Mouse (Mus musculus): ENCODE results near the gene Jak3. TPM values are rescaled to one million over a fixed set of nuclear protein-coding genes. Genes with fewer than 3 reads are reported as not detected.

The Jak3 gene
- polyA plus RNA-seq, 1 experiment = 62.6 TPM

GRCm38 (mm10) chr8:71639318-71639717, 36.8 kb upstream of the Jak3 start:
- Histone ChIP-seq H3K36me3 (ENCODE audit: control insufficient read depth, insufficient read depth, low read length) (no peaks in the 10 kb centered on the region), H3K27ac (ENCODE audit: insufficient read depth, low read length) (no peak overlapping the region), H3K27me3 (ENCODE audit: control insufficient read depth, insufficient read depth, low read length) (no peaks in the 10 kb centered on the region), H3K4me1 (ENCODE audit: control insufficient read depth, insufficient read depth, insufficient read length) (peaks cover 4% of the 10 kb centered on the region; the same call in 1 of the 2 replicates), H3K4me3 (ENCODE audit: extremely low read depth, insufficient read depth, insufficient read length) (no peak overlapping the region)
- WGBS = 91% methylated on average over 4 of the region's 4 CpGs
- no peak for DNase-seq (ENCODE audit: low read depth in 1 of 2, low spot score in 2 of 2)
- TF ChIP-seq CTCF (IDR thresholded peaks at IDR 0.05; ENCODE audit: extremely low read depth, insufficient read depth, insufficient read length, insufficient replicate concordance) (no peak), POLR2A (IDR thresholded peaks at IDR 0.05; ENCODE audit: low read depth, low read length) (no peak)

DNA sequence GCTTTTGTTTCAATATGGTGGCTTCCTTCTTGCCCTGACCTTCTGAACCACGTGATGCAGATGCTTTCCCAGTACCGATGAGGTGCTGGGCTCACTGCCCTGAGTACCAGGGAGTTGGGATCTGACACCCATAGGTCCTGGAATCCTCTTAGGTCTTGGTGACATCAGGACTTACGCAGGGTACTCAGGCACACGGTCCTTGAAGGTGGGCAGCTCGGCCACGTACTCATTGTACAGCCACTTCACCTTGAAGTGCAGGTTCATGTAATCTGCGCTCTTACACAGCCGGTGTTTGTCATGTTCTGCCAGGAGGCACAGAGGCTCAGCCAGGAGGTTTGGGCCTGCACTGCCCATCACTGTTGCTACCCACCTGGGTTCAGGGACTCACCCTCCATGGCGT, 30.6 kb upstream of the Jak3 start:
- Histone ChIP-seq H3K36me3 (ENCODE audit: control insufficient read depth, insufficient read depth, low read length) (no peaks in the 10 kb centered on the region), H3K27ac (ENCODE audit: insufficient read depth, low read length) (no peak overlapping the region), H3K4me1 (ENCODE audit: control insufficient read depth, insufficient read depth, insufficient read length) (no peaks in the 10 kb centered on the region), H3K4me3 (ENCODE audit: extremely low read depth, insufficient read depth, insufficient read length) (no peak overlapping the region), H3K27me3 (ENCODE audit: control insufficient read depth, insufficient read depth, low read length) (no peaks in the 10 kb centered on the region)
- TF ChIP-seq POLR2A (IDR thresholded peaks at IDR 0.05; ENCODE audit: low read depth, low read length) (no peak), CTCF (IDR thresholded peaks at IDR 0.05; ENCODE audit: extremely low read depth, insufficient read depth, insufficient read length, insufficient replicate concordance) (no peak)
- 83% methylated on average over 9 of the region's 9 CpGs for WGBS
- no peak for DNase-seq (ENCODE audit: low read depth in 1 of 2, low spot score in 2 of 2)

DNA sequence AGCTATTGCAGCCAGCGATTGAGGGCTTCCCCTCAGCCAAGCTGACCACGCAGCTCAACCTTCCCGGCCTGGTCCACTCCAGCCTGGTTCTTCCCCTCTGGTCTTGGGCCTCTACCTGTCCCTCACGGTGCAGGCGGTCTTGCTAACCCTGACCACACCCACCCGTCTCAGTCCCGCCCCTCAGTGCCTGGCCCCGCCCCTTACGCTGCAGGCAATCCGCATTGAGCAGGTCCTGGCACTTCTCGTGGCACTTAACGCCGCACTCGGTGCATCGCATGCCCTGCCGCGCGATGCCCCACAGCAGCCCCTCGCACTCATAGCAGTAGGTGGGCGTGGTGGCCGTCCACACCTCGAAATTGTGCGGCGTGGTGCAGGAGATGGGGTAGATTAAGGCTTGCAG, 21.5 kb upstream of the Jak3 start:
- Histone ChIP-seq H3K27ac (ENCODE audit: insufficient read depth, low read length) (no peak overlapping the region), H3K27me3 (ENCODE audit: control insufficient read depth, insufficient read depth, low read length) (no peaks in the 10 kb centered on the region), H3K4me3 (ENCODE audit: extremely low read depth, insufficient read depth, insufficient read length) (no peak overlapping the region), H3K36me3 (ENCODE audit: control insufficient read depth, insufficient read depth, low read length) (no peaks in the 10 kb centered on the region), H3K4me1 (ENCODE audit: control insufficient read depth, insufficient read depth, insufficient read length) (peaks cover 2% of the 10 kb centered on the region; the same call in 1 of the 2 replicates)
- no peak for DNase-seq (ENCODE audit: low read depth in 1 of 2, low spot score in 2 of 2)
- no peak for TF ChIP-seq POLR2A (IDR thresholded peaks at IDR 0.05; ENCODE audit: low read depth, low read length)
- no peak for TF ChIP-seq CTCF (IDR thresholded peaks at IDR 0.05; ENCODE audit: extremely low read depth, insufficient read depth, insufficient read length, insufficient replicate concordance)
- 6% methylated on average over 24 of the region's 24 CpGs for WGBS

- Histone ChIP-seq H3K27ac (ENCODE audit: insufficient read depth, low read length) (no peak overlapping the region), H3K4me3 (ENCODE audit: extremely low read depth, insufficient read depth, insufficient read length) (no peak overlapping the region), H3K36me3 (ENCODE audit: control insufficient read depth, insufficient read depth, low read length) (no peaks in the 10 kb centered on the region), H3K4me1 (ENCODE audit: control insufficient read depth, insufficient read depth, insufficient read length) (peaks cover 4% of the 10 kb centered on the region; the same call in 1 of the 2 replicates), H3K27me3 (ENCODE audit: control insufficient read depth, insufficient read depth, low read length) (no peaks in the 10 kb centered on the region)
- 19% methylated on average over 9 of the region's 9 CpGs for WGBS
- DNase-seq (ENCODE audit: low read depth in 1 of 2, low spot score in 2 of 2) = no peak
- TF ChIP-seq POLR2A (IDR thresholded peaks at IDR 0.05; ENCODE audit: low read depth, low read length) (no peak), CTCF (IDR thresholded peaks at IDR 0.05; ENCODE audit: extremely low read depth, insufficient read depth, insufficient read length, insufficient replicate concordance) (no peak)
Observed at GRCm38 (mm10) chr8:71657816-71658215, 18.3 kb upstream of the Jak3 start.

- Histone ChIP-seq H3K36me3 (ENCODE audit: control insufficient read depth, insufficient read depth, low read length) (no peaks in the 10 kb centered on the region), H3K4me3 (ENCODE audit: extremely low read depth, insufficient read depth, insufficient read length) (no peak overlapping the region), H3K4me1 (ENCODE audit: control insufficient read depth, insufficient read depth, insufficient read length) (peaks cover 4% of the 10 kb centered on the region; the same call in 1 of the 2 replicates), H3K27ac (ENCODE audit: insufficient read depth, low read length) (no peak overlapping the region), H3K27me3 (ENCODE audit: control insufficient read depth, insufficient read depth, low read length) (no peaks in the 10 kb centered on the region)
- DNase-seq (ENCODE audit: low read depth in 1 of 2, low spot score in 2 of 2) = no peak
- 31% methylated on average over 17 of the region's 17 CpGs for WGBS
- no peak for TF ChIP-seq CTCF (IDR thresholded peaks at IDR 0.05; ENCODE audit: extremely low read depth, insufficient read depth, insufficient read length, insufficient replicate concordance)
- no peak for TF ChIP-seq POLR2A (IDR thresholded peaks at IDR 0.05; ENCODE audit: low read depth, low read length)
Observed at GRCm38 (mm10) chr8:71658515-71659049, 17.5 kb upstream of the Jak3 start.

- peaks cover 2% of the 10 kb centered on the region; the same call in 1 of the 2 replicates for H3K4me1 ChIP-seq (ENCODE audit: control insufficient read depth, insufficient read depth, insufficient read length)
- no peak overlapping the region for H3K27ac ChIP-seq (ENCODE audit: insufficient read depth, low read length)
- H3K27me3 ChIP-seq (ENCODE audit: control insufficient read depth, insufficient read depth, low read length) = no peaks in the 10 kb centered on the region
- H3K36me3 ChIP-seq (ENCODE audit: control insufficient read depth, insufficient read depth, low read length) = no peaks in the 10 kb centered on the region
- TF ChIP-seq CTCF (IDR thresholded peaks at IDR 0.05; ENCODE audit: extremely low read depth, insufficient read depth, insufficient read length, insufficient replicate concordance) = no peak
- no peak for TF ChIP-seq POLR2A (IDR thresholded peaks at IDR 0.05; ENCODE audit: low read depth, low read length)
- H3K4me3 ChIP-seq (ENCODE audit: extremely low read depth, insufficient read depth, insufficient read length) = no peak overlapping the region
- 64% methylated on average over 1 of the region's 1 CpGs for WGBS
- no peak for DNase-seq (ENCODE audit: low read depth in 1 of 2, low spot score in 2 of 2)
Observed at GRCm38 (mm10) chr8:71659751-71660150, 16.3 kb upstream of the Jak3 start.

DNA sequence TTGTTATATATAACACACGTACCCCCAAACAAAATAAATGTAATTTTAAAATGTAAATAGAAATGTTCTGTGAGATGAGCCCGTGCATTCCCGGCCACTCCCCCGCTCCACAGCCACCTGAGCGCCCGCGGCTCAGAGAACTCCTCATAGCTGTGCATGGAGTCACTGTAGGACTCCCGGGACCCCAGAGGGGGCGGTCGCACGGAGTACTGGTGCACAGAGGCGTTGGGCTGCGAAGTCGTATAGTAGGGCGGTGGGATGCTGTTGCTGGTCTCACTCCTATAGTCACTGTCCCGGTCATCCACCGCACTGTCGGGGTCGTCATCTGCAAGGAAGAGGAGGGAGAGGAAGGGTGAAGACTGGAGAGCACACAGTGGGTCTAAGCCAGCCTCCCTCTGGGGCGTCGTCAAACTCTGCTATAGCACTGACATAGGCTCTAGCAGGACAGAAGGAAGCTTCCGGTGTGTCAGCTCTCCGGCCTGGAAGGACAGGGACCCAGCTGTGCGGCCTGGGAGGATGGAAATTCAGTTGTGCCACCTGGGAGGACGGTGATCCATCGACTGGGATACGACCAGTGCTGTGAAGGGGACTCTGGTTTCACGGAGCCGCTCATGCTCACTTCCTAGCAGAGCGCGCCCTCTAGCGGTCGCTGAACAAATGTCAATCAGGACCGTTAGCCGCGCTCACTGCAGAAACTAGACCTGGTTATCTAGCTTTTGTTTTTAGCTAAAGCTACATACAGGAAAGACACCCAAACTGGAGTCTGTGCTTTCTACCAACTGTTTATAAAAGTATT, 15.6 kb upstream of the Jak3 start:
- Histone ChIP-seq H3K36me3 (ENCODE audit: control insufficient read depth, insufficient read depth, low read length) (no peaks in the 10 kb centered on the region), H3K27ac (ENCODE audit: insufficient read depth, low read length) (no peak overlapping the region), H3K27me3 (ENCODE audit: control insufficient read depth, insufficient read depth, low read length) (no peaks in the 10 kb centered on the region), H3K4me3 (ENCODE audit: extremely low read depth, insufficient read depth, insufficient read length) (no peak overlapping the region), H3K4me1 (ENCODE audit: control insufficient read depth, insufficient read depth, insufficient read length) (0 out of 2 replicates have a peak, but pooled peaks cover 2% of the 10 kb centered on the region)
- WGBS = 22% methylated on average over 36 of the region's 36 CpGs
- TF ChIP-seq CTCF (IDR thresholded peaks at IDR 0.05; ENCODE audit: extremely low read depth, insufficient read depth, insufficient read length, insufficient replicate concordance) (peak; percentile 91), POLR2A (IDR thresholded peaks at IDR 0.05; ENCODE audit: low read depth, low read length) (no peak)
- peak; percentile 54 to 81 for DNase-seq (ENCODE audit: low read depth in 1 of 2, low spot score in 2 of 2)

All from spleen, adult 2 months (tissue).